Mouse (Mus musculus): ENCODE results near the gene Stub1. TPM values are rescaled to one million over a fixed set of nuclear protein-coding genes. Genes with fewer than 3 reads are reported as not detected.

The Stub1 gene
- total RNA-seq, 2 experiments from 2014 or later, result 160 to 166 TPM

DNA sequence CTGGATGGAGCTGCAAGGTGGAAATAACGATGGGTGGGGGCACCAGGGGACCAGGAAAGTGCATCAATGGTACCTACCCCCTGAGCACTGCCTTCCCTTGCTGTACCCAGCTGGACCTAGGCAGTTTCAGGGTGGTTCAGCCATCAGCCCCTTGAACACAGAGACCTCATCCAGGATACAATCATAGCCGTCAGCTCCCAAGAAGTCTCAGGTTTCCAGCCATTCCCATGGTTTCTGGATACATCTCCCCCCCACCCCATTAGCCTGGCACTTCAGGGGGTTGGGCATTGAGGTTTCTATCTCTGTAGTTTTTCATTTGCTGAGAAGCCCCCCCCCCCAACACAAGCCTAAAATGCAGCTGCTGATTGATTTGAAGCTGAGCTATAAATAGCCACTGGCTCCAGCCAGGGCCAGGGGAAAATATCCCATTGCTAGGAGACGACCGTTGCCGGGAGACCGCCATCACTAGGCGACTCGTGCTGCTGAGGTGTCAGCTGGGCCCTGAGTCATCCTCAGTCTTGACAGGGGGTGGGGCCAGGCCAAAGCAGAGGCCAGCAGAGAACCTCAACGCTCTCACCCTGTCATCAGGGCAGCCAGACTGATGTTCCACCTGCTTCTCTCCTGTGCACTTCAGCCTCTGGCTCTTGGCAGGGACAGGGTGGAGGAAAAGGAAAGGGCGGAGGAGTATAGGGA, 30.2 kb downstream of the Stub1 start:
- intact Hi-C loops (cut with DNase I), result no loop called here
- DNase-seq (ENCODE audit: low spot score in 2 of 2), result peak; percentile 85 to 96

DNA sequence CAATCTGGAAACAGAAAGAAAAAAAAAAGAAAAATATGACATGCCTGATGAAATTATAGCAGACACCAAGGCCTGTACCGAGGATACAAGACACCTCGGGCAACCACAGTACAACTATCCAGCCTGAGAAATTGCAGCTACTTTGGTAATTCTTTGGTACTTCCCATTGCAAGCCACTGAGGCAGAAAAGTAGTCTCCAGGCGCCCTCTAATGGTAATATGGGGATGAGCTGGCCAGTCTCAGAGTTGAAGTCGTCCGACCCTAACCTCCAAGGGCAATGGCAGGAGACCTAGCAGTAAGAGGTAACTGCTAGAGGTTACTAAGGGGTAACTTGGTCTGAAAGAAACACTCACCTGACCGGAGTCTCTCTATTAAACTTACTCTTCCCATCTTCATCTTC, 32.2 kb downstream of the Stub1 start:
- intact Hi-C loops (cut with DNase I), result loop anchor here (2.0 kb wide), 3 partner anchors 28 to 324 kb away; partner anchors contain the start of gene Narfl
- DNase-seq (ENCODE audit: low spot score in 2 of 2), result peak; percentile 78 to 80

DNA sequence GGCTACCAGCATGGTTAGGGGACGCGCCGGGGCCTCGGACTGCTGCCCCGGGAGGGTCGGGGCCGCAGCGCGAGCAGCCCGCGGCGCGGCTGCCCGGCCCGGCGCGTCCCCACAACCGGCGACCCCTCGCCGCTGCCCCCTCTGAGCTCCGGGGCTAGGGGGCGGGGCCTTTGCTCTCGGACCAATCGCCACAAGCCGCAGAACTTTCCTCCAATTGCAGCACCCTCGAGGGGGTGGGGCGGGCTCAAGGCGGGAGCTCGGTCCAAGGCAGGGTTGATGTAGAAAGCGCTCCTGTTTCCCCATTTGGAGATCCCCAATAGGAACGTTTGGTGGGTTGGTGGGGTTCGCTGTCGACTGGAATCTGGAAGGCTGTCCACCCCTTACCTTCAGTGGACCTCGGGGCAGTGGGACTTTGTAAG, 36.2 kb downstream of the Stub1 start, which contains the start of gene Metrn:
TSS of gene Metrn (minus strand) at position 186 of the 419 bp plus-strand sequence.
- peak; percentile 57 to 76 for DNase-seq (ENCODE audit: low spot score in 2 of 2)

DNA sequence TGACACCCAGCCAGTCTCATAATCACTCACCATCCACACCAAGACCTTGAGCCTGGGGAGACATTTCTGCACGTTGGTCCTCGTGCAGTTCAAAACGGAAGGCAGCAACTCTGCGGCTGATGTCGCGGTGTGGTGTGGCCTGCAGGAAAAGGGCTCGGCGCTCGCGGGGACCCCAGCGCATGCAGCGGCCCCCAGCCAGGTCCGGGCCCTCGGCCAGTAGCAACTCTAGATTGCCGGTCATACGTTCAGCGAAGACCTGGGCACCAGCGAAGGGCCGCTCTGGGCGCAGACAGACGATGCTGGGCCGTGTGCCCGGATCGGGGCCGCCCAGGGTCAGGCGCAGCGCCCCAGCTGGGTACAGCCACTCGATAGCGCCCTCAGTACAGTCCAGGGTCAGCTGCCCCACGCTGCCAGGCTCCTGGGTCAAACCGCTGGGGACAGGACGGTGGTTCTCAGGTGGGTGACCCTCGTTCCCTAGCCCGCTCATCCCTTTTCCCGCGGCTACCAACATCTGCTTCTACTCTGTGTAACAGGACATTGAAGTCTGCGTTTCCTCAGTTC, 36.9 kb downstream of the Stub1 start:
- DNase-seq (ENCODE audit: low spot score in 2 of 2), result no peak
- intact Hi-C loops (cut with DNase I), result loop anchor here (10.0 kb wide), 1 partner anchor 231 kb away; no protein-coding TSS in a partner anchor

More for the DNA sequence above, 36.2 kb downstream of the Stub1 start, which contains the start of gene Metrn:
- intact Hi-C loops (cut with DNase I), result loop anchor here (10.0 kb wide), 1 partner anchor 232 kb away; no protein-coding TSS in a partner anchor

DNA sequence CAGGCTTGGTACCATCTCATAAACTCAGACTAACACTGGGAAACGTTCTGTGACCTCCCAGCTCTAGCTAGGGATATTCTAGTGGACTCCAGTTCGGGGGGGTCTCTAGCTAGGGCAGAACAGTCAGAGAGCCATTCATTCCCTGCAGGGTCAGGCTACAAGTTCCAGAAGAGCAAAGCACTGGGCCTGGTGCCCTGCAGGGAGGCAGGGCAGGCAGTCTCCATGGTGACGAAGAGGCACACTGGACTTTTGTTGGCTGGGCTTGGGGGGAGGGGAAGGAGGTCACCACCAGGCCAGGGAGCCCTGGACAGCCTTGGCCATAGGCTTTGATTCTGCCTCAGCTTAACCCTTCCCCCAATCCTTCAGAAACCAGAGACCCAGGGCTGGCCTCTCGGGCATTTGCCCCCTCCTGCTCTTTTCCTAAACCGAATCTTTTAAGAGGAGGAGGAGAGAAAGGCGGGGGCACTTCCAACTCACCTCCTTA, 37.6 kb downstream of the Stub1 start, which contains the start of gene AC134908.4:
TSS of gene AC134908.4 (minus strand) at position 51 of the 484 bp plus-strand sequence.
- intact Hi-C loops (cut with DNase I), result loop anchor here (10.0 kb wide), 1 partner anchor 231 kb away; no protein-coding TSS in a partner anchor
- peak; percentile 53 to 78 for DNase-seq (ENCODE audit: low spot score in 2 of 2)

DNA sequence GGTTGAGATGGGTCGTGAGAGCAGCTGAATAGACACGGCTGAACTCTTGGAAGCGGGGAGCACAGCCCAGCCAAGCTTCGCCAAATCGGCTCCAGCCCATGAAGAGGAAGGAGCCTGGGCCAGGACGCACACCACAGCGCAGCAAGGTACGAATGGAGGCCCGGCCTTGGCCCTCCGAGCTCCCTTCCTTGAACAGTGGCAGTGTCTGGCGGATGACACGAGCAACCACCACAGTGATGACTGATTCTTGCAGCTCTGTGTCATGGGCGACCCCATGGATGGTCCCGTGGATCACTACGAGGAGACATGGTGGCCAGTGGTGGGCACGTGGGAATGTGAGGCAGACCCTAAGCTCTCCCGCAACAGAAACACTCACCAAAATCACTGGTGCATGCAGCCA, 38.2 kb downstream of the Stub1 start:
- intact Hi-C loops (cut with DNase I), result loop anchor here (10.0 kb wide), 1 partner anchor 230 kb away; no protein-coding TSS in a partner anchor
- no peak for DNase-seq (ENCODE audit: low spot score in 2 of 2)

DNA sequence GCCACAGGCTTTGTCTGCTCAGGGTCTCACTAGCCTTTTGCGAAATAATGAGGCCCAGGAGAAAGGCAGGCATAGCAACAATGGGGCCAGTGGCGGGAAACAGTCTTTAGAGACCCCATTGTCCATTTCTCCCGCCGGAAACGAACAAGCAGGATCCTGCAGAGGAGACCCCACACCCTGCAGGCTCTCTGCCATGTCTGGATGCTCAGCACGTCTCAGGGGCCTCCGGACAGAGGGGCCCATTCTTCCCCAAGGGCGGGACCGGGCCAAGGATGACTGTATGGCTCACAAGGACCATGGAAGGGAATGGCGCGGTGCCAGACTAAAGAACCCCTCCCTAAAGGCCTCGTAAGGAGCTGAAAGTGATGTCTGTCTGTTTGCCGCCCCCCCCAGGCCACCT, 39.0 kb downstream of the Stub1 start:
- intact Hi-C loops (cut with DNase I), result loop anchor here (10.0 kb wide), 1 partner anchor 229 kb away; no protein-coding TSS in a partner anchor
- no peak for DNase-seq (ENCODE audit: low spot score in 2 of 2)

DNA sequence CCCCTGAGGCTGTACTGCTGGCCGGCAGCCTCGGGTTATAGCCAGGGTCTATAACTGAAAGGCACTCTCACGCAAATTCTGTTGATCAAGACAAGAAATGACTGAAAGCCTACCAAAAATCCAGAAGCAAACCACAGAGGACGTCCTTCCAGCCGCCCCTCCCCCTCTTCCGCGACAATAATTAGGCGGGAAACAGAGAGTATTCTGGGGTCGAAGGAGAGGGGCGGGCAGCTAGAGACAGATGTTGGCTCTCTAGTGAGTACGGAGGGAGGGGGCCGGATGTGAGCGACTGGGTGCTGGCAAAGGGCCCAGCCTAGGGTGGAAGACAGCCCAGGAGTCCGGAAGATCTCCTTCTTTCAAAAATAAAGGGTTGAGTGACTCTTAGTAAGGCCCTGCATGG, 40.6 kb downstream of the Stub1 start, which contains the start of gene Fam173a:
TSS of gene Fam173a (minus strand) at position 287 of the 400 bp plus-strand sequence.
- DNase-seq (ENCODE audit: low spot score in 2 of 2), result peak; percentile 80
- intact Hi-C loops (cut with DNase I), result loop anchor here (10.0 kb wide), 1 partner anchor 228 kb away; no protein-coding TSS in a partner anchor

DNA sequence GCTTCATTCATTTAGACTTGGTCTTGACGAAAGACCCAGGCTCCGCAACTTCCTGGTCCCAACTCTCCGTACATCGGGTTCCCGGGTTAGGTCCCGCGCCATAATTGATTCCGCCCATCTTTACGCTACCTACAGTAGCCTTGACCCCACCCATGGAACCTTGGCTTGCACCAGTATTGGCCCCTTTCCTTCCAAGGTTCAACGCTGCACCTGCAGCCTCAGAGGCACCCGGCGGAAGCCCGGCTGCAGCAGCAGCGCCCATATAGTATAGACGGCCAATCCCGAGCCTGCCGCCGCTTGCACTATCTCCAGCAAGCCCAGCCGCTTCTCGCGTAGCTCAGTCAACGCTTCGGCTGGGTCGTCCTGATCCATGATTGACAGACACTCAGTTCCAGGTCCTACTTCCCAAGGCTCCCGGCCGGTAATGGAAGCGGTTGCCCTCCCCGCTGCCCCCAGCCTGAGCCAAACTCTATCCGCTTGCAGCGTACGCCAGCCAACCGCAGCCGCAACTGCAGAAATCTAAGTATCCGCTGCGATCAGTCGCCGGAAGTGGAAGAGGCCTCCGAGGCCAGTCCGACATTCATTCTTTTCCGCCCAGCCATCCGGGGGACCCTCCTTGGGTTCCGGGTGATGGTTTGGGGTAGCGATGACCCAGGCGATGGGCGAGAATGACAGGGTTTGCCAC, 41.2 kb downstream of the Stub1 start:
- DNase-seq (ENCODE audit: low spot score in 2 of 2), result peak; percentile 80 to 86
- intact Hi-C loops (cut with DNase I), result loop anchor here (10.0 kb wide), 1 partner anchor 227 kb away; no protein-coding TSS in a partner anchor

DNA sequence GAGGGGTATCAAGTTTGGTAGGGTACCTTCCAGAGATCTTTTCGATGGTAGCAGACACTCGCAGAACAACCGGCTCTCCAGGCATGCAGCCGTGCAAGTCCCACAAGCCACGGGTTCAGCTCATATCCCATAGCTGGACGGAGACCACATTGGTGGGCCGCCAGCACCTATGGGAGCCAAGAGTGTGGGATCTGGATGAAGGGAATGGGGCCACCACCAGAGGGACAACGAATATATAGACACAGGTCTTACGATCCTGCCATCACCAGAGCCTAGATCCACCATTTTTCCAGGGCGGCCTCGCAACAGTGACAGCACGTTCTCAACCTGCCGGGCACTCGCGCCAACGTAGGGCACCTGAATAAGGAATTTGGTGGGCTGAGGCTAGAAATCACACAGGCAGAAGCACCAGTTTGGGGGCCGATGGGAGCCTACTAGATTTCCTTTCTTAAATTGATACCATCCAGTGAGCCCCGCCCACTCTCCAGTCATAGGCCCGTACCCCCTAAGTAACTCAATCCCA, 41.8 kb downstream of the Stub1 start:
- intact Hi-C loops (cut with DNase I), result loop anchor here (10.0 kb wide), 1 partner anchor 227 kb away; no protein-coding TSS in a partner anchor
- DNase-seq (ENCODE audit: low spot score in 2 of 2), result peak in 1 of 2 experiments; percentile 55

DNA sequence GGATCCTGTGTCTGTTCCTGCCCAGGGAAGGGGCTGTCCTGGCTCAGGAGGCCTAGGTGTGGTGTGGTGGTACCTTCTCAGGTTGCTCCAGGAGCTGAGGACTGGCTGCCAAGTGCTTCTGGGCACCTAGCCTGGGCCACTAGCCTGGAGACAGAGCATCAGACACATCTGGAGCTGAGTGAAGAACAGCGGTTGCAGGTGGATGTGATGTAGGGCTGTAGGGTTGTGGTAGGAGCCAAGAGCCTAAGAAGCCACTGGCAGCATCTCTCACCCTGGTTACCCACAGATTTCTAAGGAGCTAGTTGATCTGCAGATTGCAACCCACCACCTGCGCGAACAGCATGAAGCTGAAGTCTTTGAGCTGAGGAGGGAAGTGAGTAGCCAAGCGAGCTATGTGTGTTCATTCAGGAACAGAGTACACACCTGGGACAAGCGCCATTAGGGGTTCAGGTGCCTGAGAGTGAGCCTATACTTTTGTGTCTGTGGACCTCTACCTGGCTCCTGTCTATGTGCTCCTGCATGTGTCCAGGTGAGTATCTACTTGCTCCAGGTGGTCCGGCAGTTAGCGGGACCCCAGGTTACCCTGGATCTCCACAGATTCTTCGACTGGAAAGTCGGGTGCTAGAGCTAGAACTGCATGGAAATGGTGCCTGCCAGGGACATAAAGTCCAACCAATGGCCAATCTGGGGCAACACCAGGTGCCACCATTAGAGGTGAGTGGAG, 46.3 kb downstream of the Stub1 start:
- no peak for DNase-seq (ENCODE audit: low spot score in 2 of 2)
- intact Hi-C loops (cut with DNase I), result no loop called here

DNA sequence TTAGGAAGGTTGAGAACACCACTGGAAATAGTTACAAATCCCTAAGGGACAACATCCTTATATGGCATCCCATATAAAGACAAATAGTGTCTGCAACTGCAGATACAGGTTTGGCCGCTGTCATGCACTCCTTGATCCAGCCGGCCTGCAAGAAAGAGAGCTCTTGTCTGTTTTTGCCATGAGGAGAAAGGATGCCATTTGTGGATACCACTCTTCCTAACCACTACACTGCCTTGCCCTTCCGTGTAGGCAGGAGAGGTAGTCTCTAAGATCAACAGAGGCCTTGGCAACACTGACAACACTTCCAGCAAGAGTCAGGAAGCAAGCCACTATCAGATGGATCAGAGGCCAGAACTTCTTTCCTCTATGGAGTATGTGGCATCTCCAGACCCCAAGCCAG, 46.9 kb downstream of the Stub1 start, which contains the start of gene Ccdc78:
TSS of gene Ccdc78 (plus strand) at position 301 of the 400 bp plus-strand sequence.
- intact Hi-C loops (cut with DNase I), result no loop called here
- DNase-seq (ENCODE audit: low spot score in 2 of 2), result no peak

DNA sequence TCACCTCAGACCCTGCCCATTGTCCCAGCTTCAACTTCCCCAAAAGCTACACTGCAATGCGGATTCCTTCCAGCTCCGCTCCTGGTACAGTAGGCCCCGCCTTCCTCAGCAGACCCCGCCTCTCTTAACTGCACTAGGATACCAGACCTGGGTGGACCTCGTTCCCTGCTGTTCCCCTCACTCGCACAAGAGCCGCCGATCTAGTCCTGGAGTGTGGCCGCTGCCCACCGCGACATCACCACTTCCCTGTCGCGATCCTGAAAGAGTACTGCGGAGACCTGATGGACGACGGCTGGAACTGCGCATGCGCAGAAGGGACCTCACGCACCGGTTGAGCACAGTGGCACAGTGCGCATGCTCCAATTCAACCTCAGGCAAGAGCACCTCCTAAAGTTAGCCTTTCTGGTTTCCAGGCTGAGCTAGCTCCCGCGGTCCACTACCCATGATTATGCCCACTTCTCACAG, 47.9 kb downstream of the Stub1 start, which contains the start of gene Haghl:
TSS of gene Haghl (minus strand) at position 393 of the 465 bp plus-strand sequence.
- intact Hi-C loops (cut with DNase I), result no loop called here
- DNase-seq (ENCODE audit: low spot score in 2 of 2), result peak; percentile 97 to 98

DNA sequence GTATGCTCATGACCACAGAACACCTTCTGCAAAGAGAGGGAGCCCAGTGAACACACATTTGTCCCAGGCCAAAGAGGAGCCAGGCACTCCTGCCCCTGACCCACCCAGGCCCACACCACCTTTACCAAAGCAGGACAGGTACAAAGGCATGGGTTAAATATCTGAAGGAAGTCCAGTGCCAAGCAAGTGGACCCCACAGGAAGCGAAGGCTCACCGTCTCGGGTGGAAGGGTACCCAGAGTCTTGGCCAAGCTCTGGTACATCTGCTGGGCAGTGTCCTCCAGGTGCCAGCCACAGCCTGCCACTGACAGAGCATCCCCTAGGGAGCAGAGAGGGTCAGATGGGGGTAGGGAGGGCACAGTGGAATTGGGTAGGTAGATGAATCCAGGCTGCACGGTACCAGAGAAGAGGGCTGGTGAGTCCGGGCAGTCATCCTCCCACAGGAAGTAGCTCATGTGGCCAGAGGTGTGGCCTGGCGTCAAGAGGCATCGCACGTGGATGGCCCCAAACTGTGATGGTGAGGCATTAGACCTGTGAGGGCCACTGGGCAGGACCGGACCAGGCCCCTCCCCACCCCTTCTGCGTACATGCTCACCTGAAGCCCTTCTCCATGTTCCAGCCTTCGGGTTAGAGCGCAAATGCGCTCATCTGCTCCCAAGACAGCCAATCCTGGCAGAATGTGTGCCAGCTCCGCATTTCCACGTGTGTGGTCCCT, 49.2 kb downstream of the Stub1 start:
- DNase-seq (ENCODE audit: low spot score in 2 of 2), result no peak
- intact Hi-C loops (cut with DNase I), result no loop called here

DNA sequence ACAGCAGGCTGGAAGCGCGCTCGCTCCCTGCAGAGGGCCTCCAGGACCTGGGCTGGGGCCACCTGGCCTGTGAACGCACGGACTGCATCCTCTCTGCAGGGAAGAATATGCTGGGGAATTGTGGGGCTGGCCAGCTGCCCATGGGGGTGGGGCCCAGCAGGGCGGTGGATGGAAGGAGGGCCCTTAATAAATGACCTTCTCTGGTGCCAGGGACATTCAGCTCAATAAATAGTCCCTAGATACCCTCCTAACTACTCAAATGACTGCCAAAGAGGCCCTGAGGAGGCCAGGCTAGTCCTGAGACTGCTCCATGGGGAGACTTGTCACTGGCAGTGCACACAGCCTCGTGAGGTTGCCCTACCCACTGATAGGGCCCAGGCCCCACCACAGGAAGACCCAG, 50.1 kb downstream of the Stub1 start:
- intact Hi-C loops (cut with DNase I), result no loop called here
- no peak for DNase-seq (ENCODE audit: low spot score in 2 of 2)

DNA sequence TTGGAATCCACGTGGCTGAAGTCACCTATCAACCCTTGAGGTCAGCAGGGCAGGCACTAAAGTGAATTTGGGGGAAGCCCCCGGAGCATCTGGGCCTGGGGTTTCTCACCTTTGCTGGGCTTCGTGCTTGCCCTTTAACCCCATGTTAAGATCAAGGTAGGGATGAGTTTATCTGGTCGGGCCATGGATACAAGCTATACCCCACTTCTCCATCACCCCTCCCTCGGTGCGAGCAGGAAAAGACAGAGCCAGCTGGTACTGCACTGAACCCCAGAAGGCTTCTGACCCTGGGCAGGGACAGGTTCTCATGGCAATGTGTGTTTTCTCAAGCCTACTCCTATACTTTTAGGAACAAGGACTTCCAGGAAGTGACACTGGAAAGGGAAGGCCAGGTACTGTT, 51.9 kb downstream of the Stub1 start:
- no peak for DNase-seq (ENCODE audit: low spot score in 2 of 2)
- intact Hi-C loops (cut with DNase I), result no loop called here
